Mouse (Mus musculus) naive thymus-derived CD4-positive, alpha-beta T cell, adult 2 months (primary cell): ENCODE measurements around the gene Dtwd1.
"Not testable (repeated sequence)": the region's sequence is repeated elsewhere in the genome, so short reads cannot be mapped to it uniquely, and the experiment has no call there.

Experiments used
- DNase-seq: peaks from one replicate; pipeline ENCODE4 v3.0.0-alpha.2; 2011; ENCODE audit warnings: low read depth

The Dtwd1 gene

DNA sequence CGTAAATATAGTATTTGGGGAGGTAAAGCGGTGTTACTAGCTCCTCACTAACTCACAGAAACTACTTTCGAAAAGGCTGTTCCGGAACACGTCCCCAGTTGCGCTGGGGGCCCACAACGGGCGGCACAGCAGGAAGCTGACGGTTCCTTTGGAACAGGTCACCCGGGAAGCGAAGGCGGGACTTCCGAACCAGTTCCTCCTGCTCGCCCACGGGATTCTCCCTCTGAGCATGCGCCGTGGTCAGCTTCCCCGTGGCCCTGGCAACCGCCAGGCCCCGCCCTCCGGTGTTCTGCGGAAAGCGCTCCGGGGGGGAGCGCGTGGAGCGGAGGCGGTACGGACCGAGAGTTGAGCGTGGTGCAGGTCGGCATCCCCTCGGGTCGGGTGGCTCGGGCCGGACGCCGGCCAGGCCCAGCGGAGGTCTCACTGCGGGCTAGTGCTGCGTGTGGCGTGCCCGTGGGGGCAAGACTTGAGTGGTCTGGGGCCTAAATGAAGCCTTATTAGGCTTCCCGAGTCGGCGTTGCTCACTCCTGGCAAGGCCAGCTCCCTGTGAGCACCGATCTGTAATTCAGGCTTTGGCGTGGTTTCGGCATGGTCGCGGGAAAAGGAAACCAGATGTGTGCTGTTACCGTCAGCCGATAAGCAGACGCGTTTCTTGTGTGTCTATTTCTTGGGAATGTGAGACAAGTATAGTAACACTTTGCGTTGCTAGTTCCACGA is at the start of gene Dtwd1, which contains the start of gene Fam227b:
Dtwd1 (plus strand) TSS at position 287 of the 717 bp plus-strand sequence.
Fam227b (minus strand) TSS at position 150 of the 717 bp plus-strand sequence.
- peak; percentile 97 for DNase-seq

DNA sequence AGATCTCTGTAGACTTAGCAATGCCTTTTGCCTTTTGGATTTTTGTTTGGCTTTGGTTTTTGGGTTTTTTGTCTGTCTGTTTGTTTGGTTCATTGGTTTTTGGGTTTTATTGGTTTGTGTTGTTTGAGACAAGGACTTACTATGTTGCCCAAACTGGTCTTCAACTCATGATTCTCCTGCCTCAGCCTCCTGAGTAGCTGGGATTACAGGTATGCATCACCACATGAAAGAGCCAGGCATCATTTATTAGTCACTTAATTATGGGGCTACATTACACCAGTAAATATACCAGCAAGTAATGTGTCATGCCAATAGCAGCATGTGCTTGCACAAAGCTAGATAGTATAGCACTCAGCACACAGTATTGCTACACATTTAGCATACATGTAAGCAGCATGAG is 4.2 kb upstream of the Dtwd1 start:
- DNase-seq, result no peak

DNA sequence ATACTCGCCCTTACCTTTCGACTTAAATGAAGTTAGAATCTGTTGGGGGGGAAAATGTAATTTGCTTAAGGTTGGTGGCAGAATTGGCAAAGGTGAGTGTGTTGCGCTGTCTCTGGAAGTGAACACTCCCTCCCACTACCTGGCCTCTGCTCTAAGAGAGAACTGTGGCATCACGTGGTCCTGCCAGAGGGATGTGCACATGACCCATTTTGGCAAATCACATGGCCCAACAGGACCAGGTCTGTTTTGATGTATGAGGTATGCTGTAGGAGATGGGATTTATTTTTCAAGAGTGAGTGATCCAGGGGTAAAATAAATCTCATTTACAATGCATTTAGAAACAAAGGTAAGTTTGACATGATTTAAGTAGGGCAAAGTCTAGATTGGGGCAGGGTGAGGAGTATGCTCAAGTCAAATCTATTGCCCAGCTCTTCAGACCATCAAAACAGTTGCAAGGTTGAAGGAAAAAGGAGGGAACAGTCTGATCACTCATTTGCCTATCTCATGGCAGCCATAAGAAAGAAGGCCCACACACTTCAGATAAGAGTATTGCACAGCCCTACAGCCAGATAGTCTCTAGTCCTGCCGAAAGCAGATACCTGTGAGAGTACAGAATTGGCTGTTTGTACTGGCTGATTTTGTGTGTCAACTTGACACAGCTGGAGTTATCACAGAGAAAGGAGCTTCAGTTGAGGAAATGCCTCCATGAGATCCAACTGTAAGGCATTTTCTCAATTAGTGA is 13.5 kb downstream of the Dtwd1 start:
- DNase-seq, result no peak

DNA sequence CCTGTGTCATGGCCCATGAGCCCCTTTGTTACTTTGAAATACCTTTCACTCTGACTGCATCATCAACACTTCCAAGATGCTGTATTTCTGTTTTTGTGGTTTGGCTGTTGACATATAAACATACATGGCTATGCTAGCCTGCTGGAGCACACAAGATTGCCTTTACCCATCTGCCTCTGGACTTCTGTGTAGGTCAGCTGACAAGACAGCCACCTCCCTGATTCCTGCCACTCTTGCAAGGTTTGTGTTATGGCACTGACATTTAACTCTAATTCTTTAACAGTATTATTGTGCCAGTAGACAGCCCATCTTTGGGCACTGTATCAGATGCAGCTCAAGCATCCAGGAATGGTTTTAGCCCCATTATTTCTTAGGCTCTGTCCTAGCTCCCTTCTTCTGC is 14.4 kb downstream of the Dtwd1 start:
- DNase-seq, result no peak

DNA sequence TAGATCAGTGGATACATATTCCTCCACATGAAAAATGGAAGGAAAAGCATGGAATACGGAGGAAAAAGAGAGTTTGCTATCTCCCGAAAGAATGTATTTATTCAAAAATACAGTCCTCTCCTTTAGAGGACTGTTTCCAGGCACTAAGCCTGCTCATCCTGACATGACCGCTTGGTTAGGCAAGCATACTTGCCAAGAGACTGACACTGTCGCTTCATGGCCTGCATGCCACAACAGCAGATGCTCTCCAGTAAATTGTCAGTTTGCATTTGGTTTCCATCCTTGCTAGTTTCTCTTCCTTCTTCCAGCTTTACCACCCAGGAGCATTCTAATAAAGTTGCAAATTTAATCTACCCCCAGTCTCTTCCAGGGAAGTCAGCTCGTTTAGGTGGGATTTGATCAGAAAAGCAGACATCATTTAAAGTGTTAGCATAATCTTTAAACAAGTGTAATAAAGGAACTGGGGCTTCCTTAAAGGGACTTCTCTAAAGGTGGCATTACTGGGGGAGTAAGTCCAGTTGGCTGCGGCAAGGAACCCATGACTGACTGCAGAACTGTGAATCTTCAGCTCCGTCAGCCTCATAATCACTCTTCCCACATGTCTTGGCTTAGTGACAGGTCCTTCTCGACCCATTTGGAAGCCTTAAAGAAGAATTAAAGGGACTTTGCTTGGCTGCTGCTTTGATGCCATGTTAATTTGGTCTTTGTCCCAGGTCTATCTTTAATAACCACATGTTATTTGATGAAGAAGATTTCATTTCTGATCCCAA is 15.1 kb downstream of the Dtwd1 start:
- no peak for DNase-seq

DNA sequence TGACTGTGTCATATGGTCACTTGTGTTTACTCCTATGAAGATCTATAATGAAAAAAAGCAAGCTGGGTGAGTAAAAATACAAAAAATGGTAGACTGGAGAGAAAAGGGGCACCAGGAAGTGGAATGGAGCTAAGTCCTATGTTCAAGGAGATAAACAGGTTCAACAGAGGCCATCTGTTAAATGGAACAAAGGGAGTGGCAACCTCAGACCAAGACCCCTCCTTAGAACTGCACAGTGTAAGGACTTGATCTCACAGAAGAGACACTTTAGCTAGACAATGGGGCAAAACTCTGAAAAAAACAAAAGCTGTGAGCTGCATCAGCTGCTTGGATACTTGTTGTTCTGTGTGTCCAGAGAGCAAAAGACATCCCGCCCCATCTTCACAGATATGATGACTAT is 19.5 kb downstream of the Dtwd1 start:
- DNase-seq, result no peak

DNA sequence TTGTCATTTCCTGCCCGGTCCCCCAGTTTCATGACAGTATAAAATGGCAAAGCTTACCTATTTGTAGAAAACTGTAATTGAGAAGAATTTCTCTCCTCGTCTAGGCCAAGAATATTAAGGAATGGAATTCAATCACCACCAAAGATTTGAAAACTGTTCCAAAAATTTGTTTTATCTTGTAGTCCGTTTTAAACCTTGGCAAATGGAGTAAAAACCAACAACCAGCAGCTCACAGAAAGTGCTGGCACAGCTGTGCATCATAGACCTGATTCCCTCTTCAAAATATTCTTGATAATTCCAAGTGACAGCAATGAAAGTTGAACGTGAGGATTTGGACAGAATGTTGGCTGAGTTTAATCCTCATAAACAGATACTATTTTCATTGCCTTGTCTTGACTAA is 39.4 kb downstream of the Dtwd1 start:
- DNase-seq, result no peak

DNA sequence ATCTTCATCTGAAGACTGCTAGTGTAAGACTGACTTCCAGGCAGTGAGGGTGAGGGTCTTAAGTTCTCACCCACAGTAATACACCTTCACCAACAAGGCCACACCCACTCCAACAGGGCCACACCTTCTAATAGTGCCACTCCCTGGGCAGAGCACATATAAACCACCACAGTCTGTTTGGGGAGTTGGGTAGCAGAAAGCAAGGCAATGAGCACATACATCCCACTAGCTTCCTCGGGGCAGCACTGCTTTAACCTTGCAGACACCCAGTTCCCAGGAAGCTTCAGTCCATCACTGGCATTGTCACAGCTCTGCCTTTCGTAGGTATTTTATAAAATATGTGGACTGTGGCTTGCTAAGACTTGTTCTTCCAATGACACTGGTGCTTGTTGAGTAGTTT is 40.2 kb downstream of the Dtwd1 start:
- DNase-seq, result no peak

DNA sequence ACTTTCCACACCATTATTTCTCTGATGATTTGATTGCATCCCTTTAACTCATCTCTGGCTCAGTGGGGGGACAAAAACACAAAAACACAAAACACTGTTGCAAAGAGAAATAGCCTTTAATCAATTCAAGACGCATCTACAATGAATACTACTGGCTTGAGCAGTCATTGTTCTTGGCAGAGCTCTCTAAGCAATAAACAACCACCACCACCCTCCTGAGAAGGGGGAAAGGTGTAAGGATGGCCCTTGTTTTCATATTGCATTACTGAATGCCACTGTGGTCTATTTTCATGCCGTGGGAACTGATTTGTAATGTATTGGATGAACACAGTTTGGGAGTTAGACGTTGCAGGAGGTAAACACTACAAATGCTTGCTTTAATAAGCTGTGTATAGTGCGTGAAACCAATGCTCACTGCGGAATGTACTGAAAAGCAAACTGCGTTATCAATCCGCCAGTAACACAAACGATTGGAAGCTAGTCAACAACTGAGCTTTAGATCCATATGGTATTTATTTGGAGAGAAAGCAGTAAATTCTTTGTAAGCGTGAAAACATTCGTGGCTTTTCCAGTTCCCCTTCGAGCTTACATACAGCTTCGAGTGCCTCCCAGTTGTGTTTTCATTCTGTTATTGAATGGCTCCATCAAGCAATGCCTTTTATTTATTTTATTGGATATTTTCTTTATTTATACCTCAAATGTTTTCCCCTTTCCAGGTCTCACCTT is 43.9 kb downstream of the Dtwd1 start:
- DNase-seq, result no peak

DNA sequence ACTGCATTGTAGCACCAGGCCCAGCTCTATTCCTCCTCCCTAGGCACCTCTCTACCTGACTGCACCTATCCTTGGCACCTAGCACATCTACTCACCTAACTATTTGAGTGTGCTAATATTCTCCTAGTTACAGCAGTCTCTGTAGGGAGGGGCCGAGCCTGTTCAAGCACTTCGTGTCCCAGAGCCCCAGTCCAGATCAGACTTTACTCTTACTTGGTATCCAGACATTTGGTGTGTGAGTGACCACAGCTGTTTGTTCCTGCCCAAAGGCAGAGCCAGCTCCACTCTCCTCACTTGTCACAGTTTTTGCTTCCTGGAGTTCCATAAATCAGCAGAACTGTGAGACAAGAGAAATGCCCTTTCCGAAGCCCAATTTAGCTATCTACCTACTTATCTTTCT is 47.0 kb downstream of the Dtwd1 start:
- no peak for DNase-seq

DNA sequence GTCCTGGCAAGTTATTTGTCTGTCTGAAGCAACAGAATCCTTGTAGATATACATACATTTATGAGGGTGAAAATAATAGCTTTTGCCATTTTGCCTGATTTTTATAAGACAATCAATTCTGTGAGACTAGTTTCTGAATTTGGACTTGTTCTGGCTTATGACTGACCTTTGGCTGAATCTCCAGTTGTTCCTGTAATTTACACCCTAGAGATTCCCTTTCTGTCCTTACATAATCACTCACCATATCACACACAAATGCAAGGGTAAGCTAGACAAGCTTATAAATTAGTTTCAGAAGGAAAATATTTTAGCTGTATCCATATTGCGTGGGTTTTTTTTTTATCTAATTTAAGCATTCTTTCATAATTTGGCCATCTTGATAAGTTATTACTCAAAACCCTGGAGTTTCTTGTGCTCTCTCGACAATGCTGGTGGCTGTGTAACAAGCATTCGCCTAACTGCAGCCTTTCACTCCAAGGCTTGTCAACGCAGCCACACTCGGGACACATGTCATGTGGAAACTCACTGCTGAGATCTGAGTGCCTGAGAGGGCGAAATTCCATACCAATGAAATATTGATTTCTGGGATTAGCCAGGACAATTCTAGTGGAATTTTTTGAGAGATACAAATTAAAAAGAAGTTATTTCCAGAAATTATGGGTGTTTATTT is 59.2 kb downstream of the Dtwd1 start:
- no peak for DNase-seq

DNA sequence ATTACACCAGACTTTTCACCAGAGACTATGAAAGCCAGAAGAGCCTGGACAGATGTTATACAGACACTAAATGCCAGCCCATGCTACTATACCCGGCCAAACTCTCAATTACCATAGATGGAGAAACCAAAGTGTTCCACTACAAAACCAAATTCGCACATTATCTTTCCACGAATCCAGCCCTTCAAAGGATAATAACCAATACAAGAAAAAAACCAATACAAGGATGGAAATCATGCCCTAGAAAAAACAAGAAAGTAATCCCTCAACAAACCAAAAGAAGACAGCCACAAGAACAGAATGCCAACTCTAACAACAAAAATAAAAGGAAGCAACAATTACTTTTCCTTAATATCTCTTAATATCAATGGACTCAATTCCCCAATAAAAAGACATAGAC is 62.9 kb downstream of the Dtwd1 start, which contains the start of gene Gm17555:
Gm17555 (plus strand) TSS at position 301 of the 400 bp plus-strand sequence.
- DNase-seq, result not testable (repeated sequence)
